Mouse (Mus musculus) thymus, adult 18-20 months (tissue): ENCODE data around the gene Zbed5.
"Not testable (repeated sequence)": the region's sequence is repeated elsewhere in the genome, so short reads cannot be mapped to it uniquely, and the experiment has no call there.

Experiments
- DNase-seq, 2 experiments: peaks; one replicate each; pipeline ENCODE4 v3.0.0; 2022; ENCODE audit warnings: mixed read lengths in 2 of 2

Zbed5 gene

DNA sequence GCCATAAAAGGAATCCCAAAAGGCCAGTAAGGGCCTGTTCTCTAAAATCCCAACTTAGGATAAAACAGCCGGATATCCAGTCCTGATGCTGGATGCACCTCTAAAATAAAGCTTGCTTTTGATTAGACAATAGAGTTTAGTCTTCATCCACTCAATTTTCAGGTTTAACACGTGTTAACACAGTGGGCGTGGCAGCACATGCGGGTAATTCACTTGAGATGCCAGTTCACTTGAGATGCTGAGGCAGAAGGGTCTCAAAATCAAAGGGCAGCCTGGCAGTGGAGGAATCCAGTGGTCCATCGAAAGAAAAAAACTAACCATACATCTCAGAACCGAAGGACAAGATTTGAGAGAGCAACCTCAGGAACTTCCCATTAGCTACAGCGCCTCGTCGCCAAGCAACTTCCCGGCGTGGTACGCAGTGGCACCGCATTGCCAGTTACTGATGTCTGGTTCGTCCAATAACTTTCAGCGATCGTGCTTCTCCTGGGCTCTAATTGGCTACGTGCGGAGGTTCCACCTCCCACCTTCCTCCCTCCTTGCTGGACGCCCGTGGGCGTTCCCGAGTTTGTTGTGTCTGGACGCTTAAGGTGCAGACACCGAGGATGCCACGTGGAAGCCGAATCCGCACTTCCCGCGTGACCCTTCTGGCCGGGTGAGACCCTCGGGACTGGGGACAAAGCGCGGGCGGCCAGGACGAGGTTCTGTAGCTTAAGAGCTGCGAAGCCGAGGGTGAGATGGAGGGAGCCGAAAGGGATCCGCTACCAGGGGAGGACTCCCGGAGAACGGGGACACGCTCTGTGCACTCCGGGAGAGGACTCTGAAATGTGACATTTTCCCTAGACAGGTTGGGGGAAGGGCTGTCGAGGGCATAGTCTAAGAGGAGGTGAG lies at the start of gene Zbed5:
Zbed5 (plus strand) TSS at position 526 of the 891 bp plus-strand sequence.
- DNase-seq: peak; percentile 66 to 76

DNA sequence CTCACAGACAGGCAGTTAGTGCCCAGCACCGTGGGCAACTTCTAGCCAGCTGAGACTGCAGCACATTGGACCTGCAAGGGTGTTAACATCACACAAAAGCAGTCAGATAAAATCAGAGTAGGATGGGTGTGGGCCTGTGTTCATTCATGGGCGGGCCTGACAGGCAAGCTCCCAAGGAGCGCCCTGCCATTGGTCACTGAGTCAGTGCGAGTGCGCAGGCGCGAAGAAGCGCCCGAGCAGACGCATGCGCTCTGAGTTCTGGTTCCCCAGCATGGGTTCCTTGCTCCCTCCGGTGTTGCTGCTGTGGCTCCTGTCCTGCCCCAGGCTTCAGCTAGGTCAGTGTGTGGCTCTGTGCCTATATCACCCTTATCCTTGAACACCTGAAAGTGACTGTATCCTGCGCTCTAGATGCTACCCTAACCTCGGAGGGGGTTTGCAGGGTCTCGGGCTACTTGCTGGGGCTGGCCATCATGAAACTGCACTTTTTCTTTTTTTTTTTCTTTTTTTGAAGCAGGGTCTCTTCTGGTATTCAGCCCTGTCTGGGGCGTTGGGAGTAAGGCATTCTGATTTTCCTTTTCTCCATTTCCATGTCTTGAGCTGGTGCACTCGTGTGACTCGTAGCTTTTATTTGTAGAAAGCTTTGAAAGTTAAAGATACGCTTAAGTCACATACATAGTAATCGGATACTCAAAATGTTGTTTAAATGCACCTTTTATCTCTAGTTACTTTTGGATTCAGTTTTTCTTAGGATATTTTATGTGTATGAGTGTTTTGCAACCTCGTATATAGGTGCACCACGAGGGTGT lies 48.6 kb upstream of the Zbed5 start, which contains the start of gene Sumf2:
Sumf2 (plus strand) TSS at position 235 of the 806 bp plus-strand sequence.
- peak; percentile 93 to 94 for DNase-seq

DNA sequence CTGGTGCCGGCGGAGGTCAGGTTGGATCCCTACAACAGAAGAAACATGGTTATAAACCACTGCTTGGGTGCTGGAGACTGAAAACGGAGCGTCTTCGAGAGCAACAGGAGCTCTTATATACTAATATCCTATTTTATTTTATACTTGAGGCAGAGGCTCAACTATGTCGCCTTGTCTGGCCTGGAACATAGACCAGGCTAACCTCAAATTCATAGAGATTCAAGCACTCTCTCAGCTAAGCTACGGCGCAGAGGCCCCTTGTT lies 48.0 kb upstream of the Zbed5 start:
- no peak for DNase-seq

DNA sequence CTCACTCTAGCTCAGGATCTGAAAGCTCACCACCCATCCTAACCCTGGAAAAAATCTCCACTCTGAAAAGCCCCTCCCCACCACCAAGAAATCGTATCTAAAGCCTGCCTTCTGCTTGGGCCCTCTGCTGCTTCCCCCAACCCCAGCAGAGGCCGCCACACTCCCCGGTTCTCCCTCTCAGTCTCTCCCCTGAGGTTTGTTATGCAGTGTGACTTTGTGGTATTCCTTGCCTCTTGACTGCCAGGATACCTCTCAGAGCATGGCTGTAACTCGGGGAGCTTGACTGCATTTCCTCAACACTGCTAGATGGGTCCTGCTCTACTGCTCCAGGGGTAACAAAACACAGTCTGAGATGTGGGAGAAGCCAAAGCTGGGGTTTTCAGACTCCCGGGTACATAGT lies 40.4 kb upstream of the Zbed5 start:
- DNase-seq: no peak

DNA sequence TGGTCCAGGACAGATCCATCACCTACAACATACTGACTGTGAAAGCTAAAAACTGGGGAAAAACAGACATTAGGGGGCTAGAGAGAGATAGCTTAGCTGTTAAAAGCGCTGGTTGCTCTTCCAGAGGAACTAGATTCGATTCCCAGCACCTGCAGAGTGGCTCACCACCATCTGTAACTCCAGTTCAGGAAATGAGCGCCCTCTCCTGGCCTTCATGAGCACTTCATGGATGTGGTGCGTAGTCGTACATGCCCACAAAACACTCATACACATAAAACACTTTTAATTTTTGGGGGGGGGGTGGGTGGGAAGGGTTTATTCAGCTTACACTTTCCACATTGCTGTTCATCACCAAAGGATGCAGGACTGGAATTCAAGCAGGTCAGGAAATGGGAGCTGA lies 39.1 kb upstream of the Zbed5 start:
- no peak for DNase-seq

DNA sequence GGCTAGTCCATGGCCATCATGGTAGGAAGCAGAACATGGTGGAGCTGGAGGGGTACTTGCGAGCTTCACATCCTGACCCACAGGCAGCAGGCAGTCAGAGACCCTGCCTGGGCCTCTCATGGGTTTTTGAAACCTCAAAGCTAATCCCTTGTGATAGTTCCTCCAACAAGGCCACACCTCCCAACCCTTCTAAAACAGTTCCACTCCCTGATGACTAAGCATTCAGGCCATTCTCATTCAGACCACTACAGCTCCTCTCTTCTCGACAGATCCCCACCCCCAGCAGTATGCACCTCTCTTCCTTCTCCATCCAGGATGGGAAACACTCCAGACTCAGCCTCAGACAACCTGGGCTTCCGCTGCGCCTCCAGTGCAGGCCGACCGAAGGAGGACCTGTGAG lies 33.2 kb upstream of the Zbed5 start:
- no peak for DNase-seq

DNA sequence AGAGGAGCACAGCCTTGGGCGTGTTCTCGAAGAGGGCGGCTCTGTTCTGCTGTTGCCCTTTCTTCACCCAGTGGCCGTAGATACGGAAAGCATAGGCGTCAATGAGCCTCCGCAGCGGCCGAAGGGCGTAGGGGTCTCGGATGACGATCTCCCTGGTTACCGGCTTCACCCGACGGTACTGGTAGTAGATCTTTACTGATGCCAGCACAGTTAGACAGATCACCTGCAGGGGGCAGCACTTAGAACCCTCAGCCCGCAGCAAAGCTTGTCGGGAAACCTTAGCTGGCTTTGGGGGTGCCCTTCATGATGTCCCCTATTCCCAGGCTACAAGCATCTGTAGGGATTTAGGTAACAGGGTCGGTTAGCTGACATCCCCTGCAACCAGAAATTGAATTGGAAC lies 31.1 kb upstream of the Zbed5 start:
- DNase-seq: no peak

DNA sequence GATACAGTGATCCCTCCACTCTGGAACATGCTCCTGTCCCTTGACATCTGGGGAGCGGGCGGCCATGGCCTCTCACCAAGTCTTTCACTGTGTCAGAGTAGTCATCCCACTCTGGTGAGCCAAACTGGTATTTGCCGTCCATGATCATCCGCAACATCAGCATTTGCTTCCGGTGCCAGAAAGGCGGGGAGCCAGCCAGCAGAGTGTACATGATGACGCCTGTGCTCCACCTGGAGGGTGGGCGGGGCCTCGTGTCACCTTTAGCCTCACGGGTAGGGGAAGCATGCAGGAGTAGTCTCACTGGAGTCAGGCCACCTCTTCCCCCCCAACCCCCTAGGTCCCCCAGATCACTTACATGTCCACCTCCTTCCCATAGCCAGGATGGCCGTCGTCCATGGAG lies 29.7 kb upstream of the Zbed5 start:
- no peak for DNase-seq

DNA sequence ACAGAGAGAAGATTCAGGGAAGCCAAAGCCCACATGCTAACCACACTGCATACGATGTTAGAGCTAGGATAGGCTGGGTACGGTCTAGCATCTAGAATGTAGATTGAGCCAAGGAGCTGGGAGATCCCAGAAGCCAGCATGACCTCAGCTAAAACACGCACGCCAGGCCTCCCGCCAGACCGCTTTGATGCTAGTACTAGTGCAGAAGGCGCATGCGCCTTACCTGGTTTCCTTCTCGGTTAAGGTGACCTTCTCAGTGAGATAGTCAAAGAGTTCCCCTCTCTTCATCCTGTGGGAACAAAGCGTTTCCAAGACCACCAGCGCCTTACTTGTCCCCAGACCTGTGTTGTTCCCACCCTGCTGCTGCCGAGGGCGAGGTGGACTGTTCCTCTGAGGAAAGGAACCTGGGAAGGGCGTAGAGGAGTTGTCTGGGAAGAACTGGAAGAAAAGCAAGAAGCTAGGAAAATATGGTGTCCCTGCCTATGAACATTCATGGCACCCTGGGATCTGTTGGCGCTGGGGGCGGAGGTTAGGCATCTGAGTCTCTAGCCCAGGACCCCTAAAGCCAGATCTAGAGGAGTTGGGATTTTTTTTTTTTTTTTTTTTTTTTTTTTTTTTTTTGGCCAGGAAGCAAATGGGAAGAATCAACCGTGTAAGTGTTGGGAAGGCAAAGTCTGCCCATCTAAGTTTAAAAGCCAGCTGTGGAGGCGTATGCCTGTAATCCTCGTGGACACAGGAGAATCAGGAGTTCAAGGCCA lies 26.1 kb upstream of the Zbed5 start:
- no peak for DNase-seq

DNA sequence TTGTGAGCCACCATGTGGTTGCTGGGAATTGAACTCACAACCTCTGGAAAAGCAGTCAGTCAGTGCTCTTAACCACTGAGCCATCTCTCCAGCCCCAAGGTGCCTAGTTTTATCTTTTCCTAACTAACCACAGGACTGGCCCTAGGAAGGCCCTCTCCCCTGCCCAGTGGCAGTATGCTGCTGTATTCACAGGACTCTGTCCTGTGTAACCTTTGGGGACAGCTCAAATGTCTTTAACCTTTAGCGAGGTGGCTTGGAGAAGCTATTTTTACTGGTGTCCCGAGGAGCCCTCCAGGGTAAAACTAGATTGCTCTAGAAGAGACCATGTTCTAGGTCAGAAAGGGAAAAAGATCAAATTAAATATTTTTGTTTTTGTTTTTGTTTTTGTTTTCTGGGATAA lies 24.3 kb upstream of the Zbed5 start:
- DNase-seq: no peak

DNA sequence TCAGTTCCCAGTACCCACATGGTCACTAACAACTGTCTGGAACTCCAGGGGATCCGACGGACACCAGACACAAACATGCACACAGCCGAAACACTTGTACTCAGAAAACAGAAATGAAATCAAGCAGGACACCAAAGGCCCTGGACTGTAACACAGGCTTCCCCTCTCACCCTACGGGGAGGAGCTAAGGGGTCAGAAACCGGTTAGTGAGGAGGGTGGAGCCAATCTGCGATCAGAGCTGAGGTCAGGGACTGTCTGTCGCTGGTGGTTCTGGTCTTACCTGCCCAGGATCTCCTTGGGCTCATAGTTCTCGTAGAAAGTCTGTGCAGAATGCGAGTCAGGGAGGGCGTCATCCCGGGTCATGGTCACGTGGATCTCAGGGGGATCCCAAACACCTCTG lies 21.6 kb upstream of the Zbed5 start:
- DNase-seq: no peak

DNA sequence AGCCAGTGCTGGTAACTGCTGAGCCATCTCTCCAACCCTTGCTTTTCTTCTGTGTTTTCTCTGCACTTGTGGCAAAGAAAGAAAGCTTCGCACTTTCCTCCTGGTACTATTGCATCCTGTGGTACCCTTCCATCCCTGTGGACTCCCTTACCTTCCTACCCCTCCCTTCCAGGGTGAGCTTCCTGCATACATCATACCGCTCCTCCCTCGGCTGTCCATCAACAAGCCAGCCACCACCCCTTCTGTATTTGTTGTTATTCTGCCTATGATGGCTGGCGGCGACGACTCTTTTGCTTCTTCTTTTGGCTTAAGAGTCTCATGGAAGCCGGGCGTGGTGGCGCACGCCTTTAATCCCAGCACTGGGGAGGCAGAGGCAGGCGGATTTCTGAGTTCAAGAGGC lies 20.4 kb upstream of the Zbed5 start:
- no peak for DNase-seq

DNA sequence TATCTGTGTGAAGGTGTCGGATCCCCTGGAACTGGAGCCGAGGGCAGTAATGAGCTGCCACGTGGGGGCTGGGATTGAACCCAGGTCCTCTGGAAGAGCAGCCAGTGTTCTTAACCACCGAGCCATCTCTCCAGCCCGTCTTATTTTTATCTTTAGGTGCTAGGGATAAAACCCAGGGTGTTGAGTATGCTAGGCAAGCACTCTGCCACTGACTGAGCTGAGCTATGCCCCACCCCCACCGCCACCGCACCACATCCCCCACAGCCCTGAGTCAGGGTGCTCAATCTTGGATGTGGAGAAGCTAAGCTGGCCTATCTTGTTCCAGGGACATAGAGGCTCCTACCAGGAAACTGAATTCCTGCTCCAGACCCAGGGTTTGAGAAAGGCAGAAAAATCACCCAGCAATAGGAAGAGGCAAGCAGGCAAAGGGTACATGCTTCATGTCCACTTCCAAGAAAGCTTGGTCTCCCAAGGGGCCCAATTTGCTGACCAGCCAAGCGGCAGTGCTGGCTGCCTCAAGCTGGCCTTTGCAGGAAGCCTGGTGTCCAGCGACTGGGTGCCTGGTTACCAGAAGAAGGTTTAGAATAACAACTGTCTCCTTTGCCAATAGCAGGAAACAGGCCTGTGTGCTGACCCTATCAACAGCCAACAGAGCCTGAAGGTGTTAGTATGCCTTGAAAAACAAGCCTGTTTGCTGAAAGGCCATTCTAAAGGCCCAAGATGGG lies 17.6 kb upstream of the Zbed5 start:
- no peak for DNase-seq

DNA sequence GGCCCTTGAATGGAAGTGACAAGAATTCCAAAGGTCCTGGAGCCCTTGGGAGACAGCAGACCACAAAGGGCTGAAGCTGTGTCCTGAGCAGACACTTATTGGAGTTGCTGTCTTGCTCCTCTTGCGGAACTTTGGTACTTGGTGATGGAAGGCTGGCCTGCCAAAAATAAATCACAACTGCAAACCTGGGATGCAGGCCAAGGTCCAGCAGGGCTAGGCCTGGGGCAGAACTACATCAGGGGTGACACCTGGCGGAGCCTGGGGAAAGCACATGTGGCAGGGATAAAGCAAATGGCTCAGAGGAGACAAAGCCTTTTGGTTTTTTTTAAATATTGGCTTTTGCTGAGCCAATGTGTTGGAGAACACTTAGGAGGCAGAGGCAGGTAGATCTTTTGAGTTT lies 16.6 kb upstream of the Zbed5 start:
- DNase-seq: no peak

DNA sequence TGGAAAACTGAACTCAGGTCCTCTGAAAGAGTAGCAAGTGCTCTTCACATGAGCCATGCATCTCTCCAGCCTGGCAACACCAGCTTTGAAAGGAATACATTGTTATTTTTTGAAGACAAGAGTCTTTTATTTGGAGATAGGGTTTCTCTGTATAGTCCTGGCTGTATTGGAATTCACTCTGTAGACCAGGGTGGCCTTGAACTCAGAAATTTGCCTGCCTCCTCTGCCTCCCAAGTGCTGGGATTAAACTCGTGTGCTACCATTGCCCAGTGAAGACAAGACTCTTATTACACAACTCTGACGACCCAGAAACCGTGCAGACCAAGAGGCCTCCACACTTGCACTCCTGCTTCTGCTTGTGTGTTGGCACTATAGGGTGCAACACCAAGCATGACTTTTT lies 15.6 kb upstream of the Zbed5 start:
- no peak for DNase-seq

DNA sequence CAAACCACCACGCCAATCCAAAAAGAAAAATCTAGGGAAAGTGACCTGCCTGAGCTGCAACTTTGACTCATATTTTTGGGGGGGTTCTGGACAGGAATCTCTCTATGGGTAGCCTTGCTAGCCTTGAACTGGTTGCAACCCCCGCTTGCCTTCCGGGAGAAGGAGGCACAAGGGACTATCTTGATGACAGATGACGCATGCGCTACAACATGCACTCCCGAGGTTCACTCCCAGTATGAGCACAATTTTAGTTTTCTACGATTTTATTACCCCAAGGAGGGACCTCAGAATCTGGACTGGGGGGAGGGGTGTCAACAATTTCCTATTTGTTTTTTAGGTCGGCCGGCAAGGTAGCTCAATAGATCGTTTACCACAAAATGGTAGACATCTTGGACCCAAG lies 9.3 kb upstream of the Zbed5 start:
- no peak for DNase-seq

DNA sequence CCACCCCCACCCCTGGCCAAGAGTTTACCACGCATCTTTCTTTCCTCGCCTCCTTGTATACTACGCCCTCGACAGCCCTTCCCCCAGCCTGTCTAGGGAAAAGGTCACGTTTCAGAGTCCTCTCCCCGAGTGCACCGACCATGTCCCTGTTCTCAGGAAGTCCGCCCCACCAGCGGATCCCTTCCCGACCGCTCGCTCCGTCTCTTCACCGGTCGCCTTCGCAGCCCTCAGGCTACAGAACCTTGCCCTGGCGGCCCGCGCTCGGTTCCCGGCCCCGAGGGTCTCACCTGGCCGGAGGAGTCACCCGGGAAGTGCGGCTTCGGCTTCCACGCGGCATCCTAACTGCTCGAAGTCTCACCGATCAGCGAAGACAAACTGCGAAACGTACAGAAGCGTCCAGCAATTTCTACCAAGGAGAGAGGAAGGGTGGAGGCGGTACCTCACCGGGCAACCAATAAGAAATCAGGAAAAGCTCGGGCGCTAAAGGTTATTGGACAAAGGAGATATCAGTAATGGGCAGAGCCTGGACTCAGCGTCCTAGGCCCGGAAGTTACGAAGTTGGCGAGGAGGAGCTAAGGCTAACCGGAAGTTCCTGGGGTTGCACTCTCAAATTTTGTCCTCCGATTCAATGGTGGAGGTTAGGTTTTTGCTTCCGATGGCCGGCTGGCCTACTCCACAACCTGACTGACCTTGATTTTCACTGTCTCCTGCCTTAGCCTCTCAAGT lies 8.4 kb upstream of the Zbed5 start, which contains the start of gene Chchd2:
Chchd2 (minus strand) TSS at position 560 of the 726 bp plus-strand sequence.
- peak; percentile 78 to 90 for DNase-seq

DNA sequence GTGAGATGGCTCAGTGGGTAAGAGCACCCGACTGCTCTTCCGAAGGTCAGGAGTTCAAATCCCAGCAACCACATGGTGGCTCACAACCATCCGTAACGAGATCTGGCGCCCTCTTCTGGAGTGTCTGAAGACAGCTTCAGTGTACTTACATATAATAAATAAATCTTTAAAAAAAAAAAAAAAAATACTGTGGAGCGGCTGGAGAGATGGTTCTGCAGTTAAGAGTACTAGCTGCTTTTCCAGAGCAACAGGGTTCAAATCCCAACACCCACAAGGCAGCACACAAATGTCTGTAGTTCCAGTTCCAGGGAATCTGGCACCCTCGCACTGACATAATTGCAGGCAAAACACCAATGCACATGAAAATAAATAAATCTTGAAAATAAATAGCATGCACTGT lies 5.1 kb upstream of the Zbed5 start:
- not testable (repeated sequence) for DNase-seq

DNA sequence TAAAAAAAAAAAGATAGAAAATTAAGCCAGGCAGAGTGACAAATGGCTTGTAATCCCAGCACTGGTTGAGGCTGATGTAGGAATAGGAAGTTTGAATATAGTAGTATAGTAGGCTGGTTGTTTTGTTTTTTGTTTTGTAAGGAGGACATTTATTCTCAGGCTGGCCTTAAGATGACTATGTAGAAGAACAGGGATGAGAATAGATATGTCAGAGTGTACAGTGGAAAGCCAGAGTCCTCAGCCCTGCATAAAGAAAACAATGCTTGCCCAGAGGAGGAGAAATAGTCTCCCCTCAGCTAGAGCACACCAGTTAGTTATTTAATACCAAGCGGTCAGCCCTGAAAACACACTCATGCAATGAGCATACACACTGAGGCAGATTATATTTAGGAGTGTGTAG lies 2.9 kb downstream of the Zbed5 start, which contains the start of gene Phkg1:
Phkg1 (minus strand) TSS at position 101 of the 400 bp plus-strand sequence.
- no peak for DNase-seq

DNA sequence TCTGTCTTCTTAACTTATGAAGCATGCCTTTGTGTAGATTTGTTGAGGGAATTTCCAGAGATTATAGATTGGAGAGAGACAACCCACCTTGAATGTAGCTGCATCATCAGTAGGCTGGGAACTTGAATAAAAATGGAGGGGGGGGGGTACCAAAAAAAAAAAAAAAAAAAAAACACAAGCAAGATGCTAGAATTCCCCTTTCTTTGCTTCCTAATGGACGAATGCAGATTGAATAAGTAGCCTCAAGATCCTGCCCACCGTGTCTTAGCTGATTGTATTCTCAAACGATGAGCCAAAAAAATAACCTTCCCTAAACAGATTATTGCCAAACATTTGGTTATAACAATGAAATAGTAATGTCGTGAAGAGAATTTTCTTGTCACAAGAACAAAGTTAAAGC lies 12.3 kb downstream of the Zbed5 start:
- DNase-seq: no peak

DNA sequence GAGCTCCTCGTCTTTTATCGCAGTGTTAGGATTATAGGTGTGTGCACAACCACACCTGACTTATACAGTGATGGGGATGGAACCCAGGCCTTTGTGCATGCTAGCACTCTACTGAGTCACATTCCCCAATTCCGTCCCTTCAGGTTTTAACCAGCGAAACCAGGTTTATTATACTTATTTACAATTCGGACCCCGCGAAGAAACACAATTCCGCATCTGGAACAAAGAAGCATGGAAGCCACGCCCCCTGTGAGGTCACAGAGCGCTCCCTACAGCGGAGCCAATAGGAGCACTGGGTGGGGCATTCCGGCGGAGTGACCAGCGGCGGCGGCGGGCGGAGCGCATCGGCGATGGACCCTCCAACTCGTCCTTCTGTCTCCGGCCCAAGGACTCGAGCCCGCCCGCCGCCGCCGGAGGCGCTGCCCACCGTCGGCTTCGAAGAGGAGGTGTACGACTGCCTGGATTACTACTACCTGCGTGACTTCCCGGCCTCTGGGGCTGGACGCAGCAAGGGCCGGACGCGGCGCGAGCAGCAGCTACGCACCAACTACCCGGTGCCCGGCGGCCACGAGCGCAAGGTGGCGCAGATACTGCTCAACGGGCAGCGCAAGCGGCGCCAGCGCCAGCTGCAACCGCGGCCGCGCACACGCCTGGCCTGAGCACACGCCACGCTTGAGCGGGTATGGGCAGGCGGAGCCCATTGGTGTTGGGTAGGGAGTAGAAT lies 12.9 kb downstream of the Zbed5 start, which contains the start of gene Nupr1l:
Nupr1l (plus strand) TSS at position 299 of the 724 bp plus-strand sequence.
- peak; percentile 68 to 70 for DNase-seq
